ENCODE assay signal across 18 mouse cellular contexts in genomic region chr15:94089856-94090255, GRCm38 (mm10).
DNase-seq lines count a peak whose midpoint lies in the region; ATAC-seq lines count a peak whose summit lies in the region.
"Had no signal": no experiment of that assay in that cellular context is flagged by ENCODE, and none has a peak within 500 bp of the region (broad histone marks: within the 10 kb centered on the region; RNA-seq: fewer than 3 reads in every experiment).

No protein-coding gene starts in this region.

- no peak overlapping the region for H3K9ac ChIP-seq in liver, embryonic 11.5 days (ENCODE audit: low read depth, low read length)
- H3K9ac ChIP-seq: embryonic facial prominence, embryonic 15.5 days; forebrain, embryonic 13.5 days; limb, embryonic 13.5 days; lung, embryonic 14.5 days; stomach, embryonic 15.5 days had no signal

- H3K4me3 ChIP-seq in liver, embryonic 11.5 days (ENCODE audit: low read depth, low read length): no peak overlapping the region
- H3K4me3 ChIP-seq: embryonic facial prominence, embryonic 15.5 days; forebrain, embryonic 13.5 days; heart, adult 2 months; limb, embryonic 13.5 days; stomach, embryonic 15.5 days had no signal

- H3K4me1 ChIP-seq in liver, embryonic 11.5 days (replicated peaks; ENCODE audit: control insufficient read depth, insufficient read depth, low read length): no peaks in the 10 kb centered on the region
- H3K4me1 ChIP-seq: embryonic facial prominence, embryonic 15.5 days; forebrain, embryonic 13.5 days; stomach, embryonic 15.5 days had no signal

- no peak for ATAC-seq in liver, embryonic 11.5 days (replicated peaks; ENCODE audit: low FRiP score)
- ATAC-seq: forebrain, embryonic 13.5 days; hindbrain, embryonic 16.5 days had no signal

- no peaks in the 10 kb centered on the region for H3K27me3 ChIP-seq in liver, embryonic 11.5 days (replicated peaks; ENCODE audit: control insufficient read depth, insufficient read depth, low read length)
- H3K27me3 ChIP-seq: embryonic facial prominence, embryonic 15.5 days; forebrain, embryonic 13.5 days; limb, embryonic 13.5 days; stomach, embryonic 15.5 days had no signal

- no peaks in the 10 kb centered on the region for H3K9me3 ChIP-seq in liver, embryonic 11.5 days (ENCODE audit: control insufficient read depth, low read length)
- H3K9me3 ChIP-seq: embryonic facial prominence, embryonic 15.5 days; forebrain, embryonic 13.5 days; limb, embryonic 13.5 days; stomach, embryonic 15.5 days had no signal

- no peak overlapping the region for H3K27ac ChIP-seq in liver, embryonic 11.5 days (ENCODE audit: low read depth, low read length)
- H3K27ac ChIP-seq: embryonic facial prominence, embryonic 15.5 days; forebrain, embryonic 13.5 days; heart, adult 2 months; limb, embryonic 13.5 days; stomach, embryonic 15.5 days had no signal

- peak; percentile 24 for DNase-seq in adrenal gland, postnatal 14 days
- DNase-seq in adrenal gland, postnatal 25 days: no peak
- peak; percentile 3 for DNase-seq in right cerebral cortex, adult 18-20 months
- DNase-seq in right cerebral cortex, postnatal 14 days: no peak
- DNase-seq in induced T-regulatory cell, adult 2 months (ENCODE audit: low read depth): peak; percentile 53
- peak; percentile 43 to 70 for DNase-seq in thymus, postnatal 36 days
- no peak for DNase-seq in liver, embryonic 11.5 days (ENCODE audit: low spot score)
- DNase-seq in embryo, embryonic 10 days (ENCODE audit: low spot score): no peak
- DNase-seq: B cell, adult 2 months; cerebellum, adult 11 months; heart, adult 2 months; heart, postnatal 14 days; lung, embryonic 14.5 days had no signal

- H3K4me2 ChIP-seq in liver, embryonic 11.5 days: no peak overlapping the region
- H3K4me2 ChIP-seq: embryonic facial prominence, embryonic 15.5 days; forebrain, embryonic 13.5 days; limb, embryonic 13.5 days; lung, embryonic 14.5 days; stomach, embryonic 15.5 days had no signal

- H3K36me3 ChIP-seq in liver, embryonic 11.5 days (ENCODE audit: control insufficient read depth, insufficient read depth, low read length): no peaks in the 10 kb centered on the region
- H3K36me3 ChIP-seq: embryonic facial prominence, embryonic 15.5 days; limb, embryonic 13.5 days; stomach, embryonic 15.5 days had no signal

- 75% methylated on average over 6 of the region's 6 CpGs for WGBS in liver, embryonic 11.5 days

Comparison
In these comparisons a context has a peak if more than half of its experiments do, and no peak if none do; other contexts are left out.
1. DNase-seq: peak in adrenal gland, postnatal 14 days (single experiment), right cerebral cortex, adult 18-20 months (single experiment), induced T-regulatory cell, adult 2 months (single experiment) and thymus, postnatal 36 days (2 of 2); none in adrenal gland, postnatal 25 days (single experiment), right cerebral cortex, postnatal 14 days (single experiment), liver, embryonic 11.5 days (single experiment) and embryo, embryonic 10 days (single experiment).